Mouse (Mus musculus) layer of hippocampus, adult 2 months (tissue): ENCODE data around the gene Zfpl1. TPM values are rescaled to one million over a fixed set of nuclear protein-coding genes. Genes with fewer than 3 reads are reported as not detected.
"Not testable (repeated sequence)": the region's sequence is repeated elsewhere in the genome, so short reads cannot be mapped to it uniquely, and the experiment has no call there.

Experiments
- DNase-seq, 2 experiments: peaks; one replicate each; pipeline ENCODE4 v3.0.0; 2022; ENCODE audit warnings: low spot score in 2 of 2
- H3K27ac ChIP-seq: fragments of 200-600 bp; 2 replicates; pipeline ENCODE4 v1.8.1; 2022
- H3K4me3 ChIP-seq: fragments of 200-600 bp; 2 replicates; pipeline ENCODE4 v1.8.1; 2022; ENCODE audit warnings: mild to moderate bottlenecking
- CTCF ChIP-seq: fragments of 200-600 bp; conservative IDR thresholded peaks from 2 replicates; pipeline ENCODE4 v1.8.1; 2022; ENCODE audit warnings: antibody characterized with exemption, mild to moderate bottlenecking, moderate library complexity
- microRNA-seq, 2 experiments: library from miRNA; unstranded; fragments of <30 nt; microRNA quantifications; one replicate each; pipeline ENCODE4 v1.2.0; 2021
- total RNA-seq, 2 experiments: library from RNA; stranded (reverse); gene quantifications; 2 replicates each; pipeline ENCODE4 v1.2.3; 2021

Zfpl1 gene
- total RNA-seq, 2 experiments from 2014 or later = 40.1 to 44.0 TPM

GRCm38 (mm10) chr19:6046294-6047153 lies 38.2 kb downstream of the Zfpl1 start, which contains the start of gene Syvn1:
Gene Syvn1, plus strand, starts transcription at chr19:6046576.
- Histone ChIP-seq H3K27ac (peak within 1 kb of the TSS; percentile 99), H3K4me3 (peak within 1 kb of the TSS; percentile 99)
- no peak for TF ChIP-seq CTCF
- peak; percentile 89 to 95 for DNase-seq

- peak; percentile 34 for TF ChIP-seq CTCF
- Histone ChIP-seq H3K27ac (peak overlapping the region; percentile 99), H3K4me3 (peak overlapping the region; percentile 99)
- no peak for DNase-seq
These were observed 39.1 kb downstream of the Zfpl1 start for GRCm38 (mm10) chr19:6045366-6046293.

- not testable (repeated sequence) for DNase-seq, H3K27ac ChIP-seq, H3K4me3 ChIP-seq
- peak; percentile 71 for TF ChIP-seq CTCF
These were observed 40.7 kb downstream of the Zfpl1 start for GRCm38 (mm10) chr19:6044102-6044501.

GRCm38 (mm10) chr19:6042293-6042692 lies 42.5 kb downstream of the Zfpl1 start:
- H3K4me3 ChIP-seq = no peak overlapping the region
- H3K27ac ChIP-seq = no peak overlapping the region
- DNase-seq = no peak
- TF ChIP-seq CTCF = no peak

GRCm38 (mm10) chr19:6040002-6040401 lies 44.8 kb downstream of the Zfpl1 start:
- peak; percentile 56 for TF ChIP-seq CTCF
- no peak for DNase-seq
- H3K4me3 ChIP-seq = no peak overlapping the region
- H3K27ac ChIP-seq = no peak overlapping the region

- H3K27ac ChIP-seq = no peak overlapping the region
- no peak for DNase-seq
- TF ChIP-seq CTCF = no peak
- no peak overlapping the region for H3K4me3 ChIP-seq
These were observed 46.4 kb downstream of the Zfpl1 start for GRCm38 (mm10) chr19:6038326-6038725.

- Histone ChIP-seq H3K4me3 (no peak overlapping the region), H3K27ac (no peak overlapping the region)
- DNase-seq = no peak
- no peak for TF ChIP-seq CTCF
These were observed 47.1 kb downstream of the Zfpl1 start for GRCm38 (mm10) chr19:6037695-6038094.

GRCm38 (mm10) chr19:6035966-6036585 lies 48.7 kb downstream of the Zfpl1 start:
- no peak overlapping the region for H3K27ac ChIP-seq
- TF ChIP-seq CTCF = no peak
- H3K4me3 ChIP-seq = no peak overlapping the region
- no peak for DNase-seq

Small RNA genes within 50 kb of the gene (microRNA-seq; reads per million reads assigned to microRNA genes)
- gene Mir6988 = 1.6 to 4.4 reads per million in 2 experiments

Other genes starting within 250 kb of the Zfpl1 start
- 10 to 100 TPM in 1 of 2 experiments, 1 to 10 TPM in 1; 9.5 to 10.6 TPM for gene Frmd8, start 209.7 kb downstream of the Zfpl1 start, total RNA-seq
- 1 to 10 TPM; 3.5 to 3.6 TPM for gene Slc25a45, start 207.1 kb downstream of the Zfpl1 start, total RNA-seq
- gene Tigd3, start 190.8 kb downstream of the Zfpl1 start, total RNA-seq = 1 to 10 TPM; 2.5 to 3.2 TPM
- gene Dpf2, start 171.9 kb downstream of the Zfpl1 start, total RNA-seq = 10 to 100 TPM; 94.1 to 95.3 TPM
- 1 to 10 TPM; 3.4 to 3.8 TPM for gene Cdc42ep2, start 160.1 kb downstream of the Zfpl1 start, total RNA-seq
- gene Pola2, start 120.8 kb downstream of the Zfpl1 start, total RNA-seq = 1 to 10 TPM; 6.2 to 6.6 TPM
- not detected for gene Slc22a20, start 98.8 kb downstream of the Zfpl1 start, total RNA-seq
- gene Capn1, start 69.1 kb downstream of the Zfpl1 start, total RNA-seq = 10 to 100 TPM; 28.2 to 29.9 TPM
- gene Syvn1, start 38.4 kb downstream of the Zfpl1 start, total RNA-seq = 10 to 100 TPM; 42.0 to 45.1 TPM
- gene Mrpl49, start 27.2 kb downstream of the Zfpl1 start, total RNA-seq = 10 to 100 TPM; 42.8 to 49.6 TPM
- 100 to 1,000 TPM; 676 to 714 TPM for gene Fau, start 27.1 kb downstream of the Zfpl1 start, total RNA-seq
- gene Znhit2, start 23.8 kb downstream of the Zfpl1 start, total RNA-seq = 10 to 100 TPM; 39.0 to 42.5 TPM
- gene Tm7sf2, start 16.6 kb downstream of the Zfpl1 start, total RNA-seq = 10 to 100 TPM; 25.3 to 26.0 TPM
- gene Vps51, start 7.7 kb downstream of the Zfpl1 start, total RNA-seq = 100 to 1,000 TPM in 1 of 2 experiments, 10 to 100 TPM in 1; 96.5 to 103 TPM
- not detected for gene Tmem262, start 4.9 kb downstream of the Zfpl1 start, total RNA-seq
- not detected for gene Gm28374, start 2.7 kb downstream of the Zfpl1 start, total RNA-seq
- gene Cdca5, start within 50 bp of the Zfpl1 start, total RNA-seq = under 1 TPM; 0.23 to 0.27 TPM
- gene AC131692.1, start 9.5 kb upstream of the Zfpl1 start, total RNA-seq = not detected
- under 1 TPM in 1 of 2 experiments, not detected in 1; 0.17 TPM for gene Naaladl1, start 20.8 kb upstream of the Zfpl1 start, total RNA-seq
- gene Sac3d1, start 33.7 kb upstream of the Zfpl1 start, total RNA-seq = 10 to 100 TPM; 14.0 to 15.0 TPM
- gene Snx15, start 43.3 kb upstream of the Zfpl1 start, total RNA-seq = 10 to 100 TPM; 43.5 to 46.0 TPM
- gene Batf2, start 56.0 kb upstream of the Zfpl1 start, total RNA-seq = under 1 TPM in 1 of 2 experiments, not detected in 1; 0.29 TPM
- 10 to 100 TPM; 72.1 to 76.9 TPM for gene Arl2, start 56.6 kb upstream of the Zfpl1 start, total RNA-seq
- gene Majin, start 99.4 kb upstream of the Zfpl1 start, total RNA-seq = not detected
- not detected for gene Gpha2, start 141.4 kb upstream of the Zfpl1 start, total RNA-seq
- 100 to 1,000 TPM; 127 to 137 TPM for gene Ppp2r5b, start 150.9 kb upstream of the Zfpl1 start, total RNA-seq
- gene Atg2a, start 156.7 kb upstream of the Zfpl1 start, total RNA-seq = 10 to 100 TPM; 32.5 to 39.0 TPM
- gene Ehd1, start 191.8 kb upstream of the Zfpl1 start, total RNA-seq = 10 to 100 TPM; 80.2 to 82.3 TPM
- gene Cdc42bpg, start 221.5 kb upstream of the Zfpl1 start, total RNA-seq = 1 to 10 TPM; 5.0 to 5.6 TPM